Mouse (Mus musculus) CH12.LX (cell line): ENCODE data around the gene Fam193a.

Experiments
- CTCF ChIP-seq, 2 experiments: IDR thresholded peaks in 1 of 2; conservative IDR thresholded peaks in 1 of 2; 2 replicates each; pipeline ENCODE4 v1.5.1; 2011 to 2012; ENCODE audit warnings: low read depth in 2 of 2, low read length in 2 of 2, improper control_type of control experiment in 1 of 2, inconsistent platforms in 1 of 2, mild to moderate bottlenecking in 1 of 2, moderate library complexity in 1 of 2
- E2F4 ChIP-seq: IDR thresholded peaks from 2 replicates; pipeline ENCODE4 v1.6.1; 2011; ENCODE audit warnings: low read depth, low read length, improper control_type of control experiment; ENCODE audit not compliant: insufficient replicate concordance
- GABPA ChIP-seq: IDR thresholded peaks from 2 replicates; pipeline ENCODE4 v1.6.1; 2012; ENCODE audit warnings: low read depth, low read length, improper control_type of control experiment, inconsistent platforms; ENCODE audit not compliant: insufficient replicate concordance
- KAT2A ChIP-seq: IDR thresholded peaks from 2 replicates; pipeline ENCODE4 v1.6.1; 2012; ENCODE audit warnings: low read length, improper control_type of control experiment, inconsistent platforms; ENCODE audit not compliant: insufficient replicate concordance
- SIN3A ChIP-seq: IDR thresholded peaks from 2 replicates; pipeline ENCODE4 v1.6.1; 2012; ENCODE audit warnings: low read length, improper control_type of control experiment, inconsistent platforms
- TBP ChIP-seq: conservative IDR thresholded peaks from 2 replicates; pipeline ENCODE4 v1.6.1; 2011; ENCODE audit warnings: low read depth, low read length, improper control_type of control experiment
- USF1 ChIP-seq: IDR thresholded peaks from 2 replicates; pipeline ENCODE4 v1.6.1; 2014; ENCODE audit warnings: low read depth, mild to moderate bottlenecking, inconsistent platforms, low read length, improper control_type of control experiment
- USF2 ChIP-seq: conservative IDR thresholded peaks from 2 replicates; pipeline ENCODE4 v1.6.1; 2011; ENCODE audit warnings: low read depth, low read length, improper control_type of control experiment
- ZMIZ1 ChIP-seq: IDR thresholded peaks from 2 replicates; pipeline ENCODE4 v1.6.1; 2012; ENCODE audit warnings: low read depth, mild to moderate bottlenecking, inconsistent platforms, low read length, improper control_type of control experiment

DNA sequence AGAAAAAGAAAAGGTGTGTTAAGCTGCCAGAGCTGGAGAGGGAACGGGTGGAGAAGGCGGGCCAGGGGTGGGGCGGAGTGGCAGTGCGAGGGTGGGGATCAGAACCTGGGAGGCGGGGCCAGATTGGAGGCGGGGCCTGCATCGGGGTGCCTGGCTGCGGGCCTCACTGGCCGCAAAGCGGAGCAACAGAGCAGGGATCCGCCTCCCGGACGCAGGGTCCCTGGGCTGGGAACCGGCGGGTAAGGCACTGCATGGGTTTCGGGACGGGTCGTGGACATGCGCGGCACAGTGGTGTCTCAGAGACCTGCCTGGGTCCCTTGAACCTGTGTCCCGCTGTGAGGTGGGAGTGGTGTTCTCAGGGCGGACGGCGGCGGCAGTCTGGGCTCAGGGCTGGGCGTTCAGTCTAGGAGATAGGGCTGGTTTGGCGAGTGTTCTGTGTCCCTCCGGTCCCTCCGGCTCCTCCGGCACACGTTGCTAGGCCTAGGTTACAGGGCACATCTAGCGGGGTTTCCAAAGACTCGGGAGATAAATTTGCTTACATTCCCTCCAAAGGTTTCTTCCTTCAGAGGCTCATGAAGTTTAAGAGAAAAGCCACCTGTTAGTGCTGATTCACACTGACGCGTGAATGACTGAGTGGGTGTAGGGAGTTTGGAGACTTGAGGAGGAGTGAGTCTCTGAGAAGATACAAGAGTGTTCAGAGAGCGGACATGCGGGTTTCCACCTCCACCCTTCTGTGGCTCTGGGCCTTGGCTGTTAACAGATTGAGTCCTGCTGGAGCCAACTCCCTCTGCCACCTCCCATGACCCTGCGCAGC, 156.1 kb downstream of the Fam193a start, which contains the start of gene Sh3bp2:
- TF ChIP-seq GABPA = no peak
- no peak for TF ChIP-seq KAT2A
- no peak for TF ChIP-seq USF2
- TF ChIP-seq CTCF (conservative IDR thresholded peaks at IDR 0.05 in 1 of 2, IDR thresholded peaks at IDR 0.05 in 1 of 2; ENCODE audit: low read depth in 2 of 2, low read length in 2 of 2) = peak in 1 of 2 experiments; percentile 12; a peak in 1 of 4 replicates
- TF ChIP-seq SIN3A = peak; percentile 57; the same call in 1 of the 2 replicates
- TF ChIP-seq E2F4 = no peak
- TF ChIP-seq TBP = no peak
- no peak for TF ChIP-seq USF1
- 0 out of 2 replicates have a peak, but pooled peaks have one; percentile 46 for TF ChIP-seq ZMIZ1
